Mouse (Mus musculus): ENCODE measurements at regions not wholly inside any gene's neighbourhood (a gene's known extent, or its start where the extent isn't known, plus 50 kb on each side); places are given as distances from the start of the nearest gene placed in this dataset.

GRCm38 (mm10) chr3:120477934-120478333 is 693.6 kb downstream of the Rwdd3 start:
- TF ChIP-seq CTCF (IDR thresholded peaks at IDR 0.05; ENCODE audit: low read depth) (no peak), EP300 (IDR thresholded peaks at IDR 0.05; ENCODE audit: low read depth) (no peak)
